Mouse (Mus musculus): Measurements from ENCODE around the gene Bsx. TPM values are rescaled to one million over a fixed set of nuclear protein-coding genes. Genes with fewer than 3 reads are reported as not detected.
A peak's percentile ranks its signal among the peaks of the same experiment; 100 is the strongest.

The Bsx gene
- not detected in 2 replicates for total RNA-seq (2012; rRNA removed)

DNA sequence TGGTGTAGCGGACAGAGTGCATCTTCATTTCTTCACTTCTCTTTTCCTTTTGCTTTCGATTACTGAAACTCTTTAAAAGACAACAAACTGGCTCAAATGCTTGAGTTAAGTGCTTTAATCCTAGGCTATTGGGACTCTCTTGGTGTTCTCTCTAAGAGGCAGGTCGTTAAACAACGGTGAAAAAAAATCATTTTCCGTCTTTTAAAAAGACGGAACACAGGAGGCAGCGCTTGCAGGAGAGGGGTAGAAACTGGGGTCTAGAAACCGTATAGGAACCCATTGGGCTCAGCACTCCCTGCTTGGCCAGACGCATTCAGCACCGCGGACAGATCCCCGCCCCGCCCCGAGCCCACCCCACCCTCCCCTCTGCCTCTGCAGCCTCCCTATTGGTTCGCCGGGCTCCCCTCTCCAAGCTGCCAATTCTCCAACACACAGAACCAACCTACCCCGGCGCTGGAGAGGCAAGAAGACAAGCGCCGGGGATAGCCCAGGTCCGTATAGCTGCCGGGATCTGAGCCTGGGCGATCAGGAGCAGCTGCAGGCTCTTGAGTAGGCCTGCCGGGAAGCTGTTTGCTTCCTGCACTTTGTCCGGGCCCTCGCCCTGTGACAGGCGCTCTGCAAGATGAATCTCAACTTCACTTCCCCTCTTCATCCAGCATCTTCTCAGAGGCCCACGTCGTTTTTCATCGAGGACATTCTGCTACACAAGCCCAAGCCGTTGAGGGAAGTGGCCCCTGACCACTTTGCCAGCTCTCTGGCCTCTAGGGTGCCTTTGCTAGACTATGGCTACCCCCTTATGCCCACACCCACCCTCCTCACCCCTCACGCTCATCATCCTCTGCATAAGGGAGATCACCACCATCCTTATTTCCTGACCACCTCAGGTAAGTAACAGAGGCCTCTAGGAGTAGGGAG lies at the start of gene Bsx:
Bsx (plus strand) TSS at position 572 of the 915 bp plus-strand sequence.
- peak within 1 kb of the TSS in 1 of 2 experiments; percentile 50; a peak in 2 of 4 replicates for H3K4me3 ChIP-seq (ENCODE audit: insufficient read depth in 1 of 2, low read depth in 1 of 2, low read length in 2 of 2, poor library complexity in 1 of 2, severe bottlenecking in 1 of 2)
- H3K36me3 ChIP-seq (ENCODE audit: control insufficient read depth, insufficient read depth, low read length, poor library complexity, severe bottlenecking), result no peaks in the 10 kb centered on the region
- peak; percentile 73 for DNase-seq (ENCODE audit: low read depth, low spot score)
- TF ChIP-seq ZNF384 (IDR thresholded peaks at IDR 0.05; ENCODE audit: low read depth, low read length) (no peak), MAFK (IDR thresholded peaks at IDR 0.05; ENCODE audit: insufficient read depth, low read depth, low read length) (no peak), CHD2 (IDR thresholded peaks at IDR 0.05; ENCODE audit: low read depth, low read length) (no peak), HCFC1 (IDR thresholded peaks at IDR 0.05; ENCODE audit: borderline replicate concordance, insufficient read depth, low read length) (no peak), ZC3H11A (IDR thresholded peaks at IDR 0.05; ENCODE audit: borderline replicate concordance, low read depth, low read length) (no peak)
- H3K9me3 ChIP-seq (ENCODE audit: control insufficient read depth, insufficient read depth, low read depth, low read length), result no peaks in the 10 kb centered on the region
- H3K4me1 ChIP-seq (ENCODE audit: control insufficient read depth in 2 of 2, insufficient read depth in 2 of 2, low read length in 2 of 2, poor library complexity in 1 of 2), result peaks cover 0 to 3% of the 10 kb centered on the region in 2 experiments; a peak in 1 of 4 replicates
- H3K27ac ChIP-seq (ENCODE audit: insufficient read depth, low read depth, low read length, poor library complexity, severe bottlenecking), result no peak within 1 kb of the TSS
- H3K9ac ChIP-seq (ENCODE audit: insufficient read depth, low read depth, low read length, poor library complexity, severe bottlenecking), result no peak within 1 kb of the TSS
- in situ Hi-C loops (cut with MboI; ENCODE audit: low sequenced_read_pairs in 2 of 2, unreplicated experiment in 2 of 2), result no loop called here

DNA sequence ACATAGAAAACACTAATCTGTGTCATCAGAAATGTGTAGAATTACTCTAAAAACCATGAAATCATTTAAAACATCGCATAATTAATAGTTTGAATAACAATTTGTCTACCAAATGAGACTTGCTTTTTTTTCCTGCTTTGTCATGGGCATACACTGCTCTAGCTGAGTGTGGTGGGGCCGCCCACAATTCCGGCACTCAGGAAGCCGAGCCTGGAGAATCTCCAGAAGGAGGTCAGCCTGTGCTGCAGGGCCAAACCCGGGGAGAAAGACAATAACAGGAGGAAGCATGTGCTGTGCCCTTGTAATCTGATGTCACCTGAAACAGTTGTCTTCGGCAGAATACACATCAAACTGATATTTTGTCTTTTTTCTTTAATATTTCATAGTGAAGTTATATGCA lies 48.3 kb upstream of the Bsx start:
- no peaks in the 10 kb centered on the region for H3K4me1 ChIP-seq (ENCODE audit: control insufficient read depth in 2 of 2, insufficient read depth in 2 of 2, low read length in 2 of 2, poor library complexity in 1 of 2)
- TF ChIP-seq ZC3H11A (IDR thresholded peaks at IDR 0.05; ENCODE audit: borderline replicate concordance, low read depth, low read length) (no peak), CHD2 (IDR thresholded peaks at IDR 0.05; ENCODE audit: low read depth, low read length) (no peak), MAFK (IDR thresholded peaks at IDR 0.05; ENCODE audit: insufficient read depth, low read depth, low read length) (no peak), ZNF384 (IDR thresholded peaks at IDR 0.05; ENCODE audit: low read depth, low read length) (no peak), HCFC1 (IDR thresholded peaks at IDR 0.05; ENCODE audit: borderline replicate concordance, insufficient read depth, low read length) (no peak)
- no peaks in the 10 kb centered on the region for H3K36me3 ChIP-seq (ENCODE audit: control insufficient read depth, insufficient read depth, low read length, poor library complexity, severe bottlenecking)
- DNase-seq (ENCODE audit: low read depth, low spot score), result no peak
- in situ Hi-C loops (cut with MboI; ENCODE audit: low sequenced_read_pairs in 2 of 2, unreplicated experiment in 2 of 2), result loop anchor here in 1 of 2 experiments (25.0 kb wide), 1 partner anchor 162 kb away; no protein-coding TSS in a partner anchor
- H3K4me3 ChIP-seq (ENCODE audit: insufficient read depth in 1 of 2, low read depth in 1 of 2, low read length in 2 of 2, poor library complexity in 1 of 2, severe bottlenecking in 1 of 2), result no peak overlapping the region
- H3K9me3 ChIP-seq (ENCODE audit: control insufficient read depth, insufficient read depth, low read depth, low read length), result no peaks in the 10 kb centered on the region
- no peak overlapping the region for H3K27ac ChIP-seq (ENCODE audit: insufficient read depth, low read depth, low read length, poor library complexity, severe bottlenecking)
- no peak overlapping the region for H3K9ac ChIP-seq (ENCODE audit: insufficient read depth, low read depth, low read length, poor library complexity, severe bottlenecking)

DNA sequence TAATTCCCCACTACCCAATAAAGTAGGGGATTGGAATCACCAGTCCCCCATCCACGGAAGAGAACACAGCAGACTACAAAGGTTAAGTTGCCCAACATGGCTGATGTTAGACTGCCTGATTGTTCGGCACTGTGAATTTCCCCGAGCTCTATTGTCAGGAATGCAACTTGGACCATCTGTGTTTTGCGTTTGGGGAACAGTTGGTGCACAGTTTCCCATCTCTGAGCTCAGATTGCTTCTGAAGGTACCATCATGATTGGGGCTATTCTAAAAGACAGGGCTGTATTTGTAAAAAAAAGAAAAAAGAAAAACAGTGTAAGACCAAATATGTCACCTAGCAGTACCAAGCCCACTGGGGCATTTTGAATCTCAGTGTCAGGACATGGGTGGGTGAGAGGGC lies 46.6 kb upstream of the Bsx start:
- DNase-seq (ENCODE audit: low read depth, low spot score), result no peak
- in situ Hi-C loops (cut with MboI; ENCODE audit: low sequenced_read_pairs in 2 of 2, unreplicated experiment in 2 of 2), result loop anchor here in 1 of 2 experiments (25.0 kb wide), 1 partner anchor 160 kb away; no protein-coding TSS in a partner anchor
- no peak for TF ChIP-seq HCFC1 (IDR thresholded peaks at IDR 0.05; ENCODE audit: borderline replicate concordance, insufficient read depth, low read length)
- no peak for TF ChIP-seq ZC3H11A (IDR thresholded peaks at IDR 0.05; ENCODE audit: borderline replicate concordance, low read depth, low read length)
- TF ChIP-seq ZNF384 (IDR thresholded peaks at IDR 0.05; ENCODE audit: low read depth, low read length), result no peak
- no peak for TF ChIP-seq MAFK (IDR thresholded peaks at IDR 0.05; ENCODE audit: insufficient read depth, low read depth, low read length)
- TF ChIP-seq CHD2 (IDR thresholded peaks at IDR 0.05; ENCODE audit: low read depth, low read length), result no peak
- Histone ChIP-seq H3K9ac (ENCODE audit: insufficient read depth, low read depth, low read length, poor library complexity, severe bottlenecking) (no peak overlapping the region), H3K4me3 (ENCODE audit: insufficient read depth in 1 of 2, low read depth in 1 of 2, low read length in 2 of 2, poor library complexity in 1 of 2, severe bottlenecking in 1 of 2) (no peak overlapping the region), H3K27ac (ENCODE audit: insufficient read depth, low read depth, low read length, poor library complexity, severe bottlenecking) (no peak overlapping the region), H3K36me3 (ENCODE audit: control insufficient read depth, insufficient read depth, low read length, poor library complexity, severe bottlenecking) (no peaks in the 10 kb centered on the region), H3K9me3 (ENCODE audit: control insufficient read depth, insufficient read depth, low read depth, low read length) (no peaks in the 10 kb centered on the region), H3K4me1 (ENCODE audit: control insufficient read depth in 2 of 2, insufficient read depth in 2 of 2, low read length in 2 of 2, poor library complexity in 1 of 2) (no peaks in the 10 kb centered on the region)

- Histone ChIP-seq H3K9ac (ENCODE audit: insufficient read depth, low read depth, low read length, poor library complexity, severe bottlenecking) (no peak overlapping the region), H3K27ac (ENCODE audit: insufficient read depth, low read depth, low read length, poor library complexity, severe bottlenecking) (no peak overlapping the region), H3K4me3 (ENCODE audit: insufficient read depth in 1 of 2, low read depth in 1 of 2, low read length in 2 of 2, poor library complexity in 1 of 2, severe bottlenecking in 1 of 2) (no peak overlapping the region), H3K36me3 (ENCODE audit: control insufficient read depth, insufficient read depth, low read length, poor library complexity, severe bottlenecking) (no peaks in the 10 kb centered on the region), H3K9me3 (ENCODE audit: control insufficient read depth, insufficient read depth, low read depth, low read length) (no peaks in the 10 kb centered on the region), H3K4me1 (ENCODE audit: control insufficient read depth in 2 of 2, insufficient read depth in 2 of 2, low read length in 2 of 2, poor library complexity in 1 of 2) (no peaks in the 10 kb centered on the region)
- in situ Hi-C loops (cut with MboI; ENCODE audit: low sequenced_read_pairs in 2 of 2, unreplicated experiment in 2 of 2), result loop anchor here (10.0 to 25.0 kb wide), 4 partner anchors 130 to 350 kb away; partner anchors contain the start of gene Jhy (in 1 of the 2)
- peak; percentile 66 for DNase-seq (ENCODE audit: low read depth, low spot score)
- no peak for TF ChIP-seq MAFK (IDR thresholded peaks at IDR 0.05; ENCODE audit: insufficient read depth, low read depth, low read length)
- no peak for TF ChIP-seq ZNF384 (IDR thresholded peaks at IDR 0.05; ENCODE audit: low read depth, low read length)
- TF ChIP-seq HCFC1 (IDR thresholded peaks at IDR 0.05; ENCODE audit: borderline replicate concordance, insufficient read depth, low read length), result no peak
- peak; percentile 68; the same call in 1 of the 2 replicates for TF ChIP-seq ZC3H11A (IDR thresholded peaks at IDR 0.05; ENCODE audit: borderline replicate concordance, low read depth, low read length)
- no peak for TF ChIP-seq CHD2 (IDR thresholded peaks at IDR 0.05; ENCODE audit: low read depth, low read length)
Observed at GRCm38 (mm10) chr9:40834569-40834968, 39.4 kb upstream of the Bsx start.

Data from ES-E14 (cell line).